Mouse (Mus musculus): ENCODE data around the gene Ube2t. TPM values are rescaled to one million over a fixed set of nuclear protein-coding genes. Genes with fewer than 3 reads are reported as not detected.

The Ube2t gene
- 23.2 and 28.4 TPM in 2 replicates for polyA plus RNA-seq (2015; fragmentation: Nextera tagmentation; extraction: Ambion mirVana)

- Histone ChIP-seq H3K27ac (ENCODE audit: low read length) (0 out of 2 replicates have a peak within 1 kb of the TSS, but pooled peaks have one; percentile 51), H3K27me3 (replicated peaks; ENCODE audit: control insufficient read depth, insufficient read depth, low read length) (no peaks in the 10 kb centered on the region), H3K9me3 (ENCODE audit: control insufficient read depth, low read length) (no peaks in the 10 kb centered on the region), H3K9ac (ENCODE audit: low read depth, low read length) (peak within 1 kb of the TSS; percentile 81), H3K36me3 (ENCODE audit: control insufficient read depth, insufficient read depth, low read length) (no peaks in the 10 kb centered on the region), H3K4me3 (ENCODE audit: low read length) (peak within 1 kb of the TSS; percentile 79), H3K4me1 (ENCODE audit: control insufficient read depth, insufficient read depth, low read length) (0 out of 2 replicates have a peak, but pooled peaks cover 3% of the 10 kb centered on the region), H3K4me2 (ENCODE audit: low read depth, low read length) (peak within 1 kb of the TSS; percentile 85)
- WGBS: 2% methylated on average over 50 of the region's 50 CpGs
- ATAC-seq: peak; percentile 100
Observed at GRCm38 (mm10) chr1:134962053-134962803, at the start of gene Ube2t. Gene Ube2t (plus strand): TSS chr1:134962565.

- H3K4me1 ChIP-seq (ENCODE audit: control insufficient read depth, insufficient read depth, low read length): peaks cover 4% of the 10 kb centered on the region; the same call in 1 of the 2 replicates
- H3K9me3 ChIP-seq (ENCODE audit: control insufficient read depth, low read length): no peaks in the 10 kb centered on the region
- ATAC-seq: no peak
- no peak overlapping the region for H3K4me2 ChIP-seq (ENCODE audit: low read depth, low read length)
- H3K4me3 ChIP-seq (ENCODE audit: low read length): no peak overlapping the region
- H3K27me3 ChIP-seq (replicated peaks; ENCODE audit: control insufficient read depth, insufficient read depth, low read length): no peaks in the 10 kb centered on the region
- no peak overlapping the region for H3K9ac ChIP-seq (ENCODE audit: low read depth, low read length)
- 84% methylated on average over 4 of the region's 4 CpGs for WGBS
- no peaks in the 10 kb centered on the region for H3K36me3 ChIP-seq (ENCODE audit: control insufficient read depth, insufficient read depth, low read length)
- H3K27ac ChIP-seq (ENCODE audit: low read length): no peak overlapping the region
Observed at GRCm38 (mm10) chr1:134913535-134913934, 48.8 kb upstream of the Ube2t start.

GRCm38 (mm10) chr1:134915421-134915820 lies 46.9 kb upstream of the Ube2t start:
- Histone ChIP-seq H3K4me3 (ENCODE audit: low read length) (no peak overlapping the region), H3K4me2 (ENCODE audit: low read depth, low read length) (no peak overlapping the region), H3K9ac (ENCODE audit: low read depth, low read length) (no peak overlapping the region), H3K27me3 (replicated peaks; ENCODE audit: control insufficient read depth, insufficient read depth, low read length) (no peaks in the 10 kb centered on the region), H3K27ac (ENCODE audit: low read length) (no peak overlapping the region), H3K4me1 (ENCODE audit: control insufficient read depth, insufficient read depth, low read length) (no peaks in the 10 kb centered on the region), H3K9me3 (ENCODE audit: control insufficient read depth, low read length) (no peaks in the 10 kb centered on the region), H3K36me3 (ENCODE audit: control insufficient read depth, insufficient read depth, low read length) (no peaks in the 10 kb centered on the region)
- no peak for ATAC-seq
- 80% methylated on average over 4 of the region's 4 CpGs for WGBS

GRCm38 (mm10) chr1:134919010-134919409 lies 43.4 kb upstream of the Ube2t start:
- ATAC-seq: no peak
- 88% methylated on average over 6 of the region's 6 CpGs for WGBS
- no peak overlapping the region for H3K4me3 ChIP-seq (ENCODE audit: low read length)
- no peaks in the 10 kb centered on the region for H3K27me3 ChIP-seq (replicated peaks; ENCODE audit: control insufficient read depth, insufficient read depth, low read length)
- H3K4me2 ChIP-seq (ENCODE audit: low read depth, low read length): no peak overlapping the region
- no peaks in the 10 kb centered on the region for H3K4me1 ChIP-seq (ENCODE audit: control insufficient read depth, insufficient read depth, low read length)
- no peak overlapping the region for H3K9ac ChIP-seq (ENCODE audit: low read depth, low read length)
- H3K27ac ChIP-seq (ENCODE audit: low read length): no peak overlapping the region
- H3K9me3 ChIP-seq (ENCODE audit: control insufficient read depth, low read length): no peaks in the 10 kb centered on the region
- H3K36me3 ChIP-seq (ENCODE audit: control insufficient read depth, insufficient read depth, low read length): no peaks in the 10 kb centered on the region

- Histone ChIP-seq H3K27ac (ENCODE audit: low read length) (no peak overlapping the region), H3K9me3 (ENCODE audit: control insufficient read depth, low read length) (no peaks in the 10 kb centered on the region), H3K4me1 (ENCODE audit: control insufficient read depth, insufficient read depth, low read length) (no peaks in the 10 kb centered on the region), H3K9ac (ENCODE audit: low read depth, low read length) (no peak overlapping the region), H3K4me3 (ENCODE audit: low read length) (no peak overlapping the region), H3K27me3 (replicated peaks; ENCODE audit: control insufficient read depth, insufficient read depth, low read length) (no peaks in the 10 kb centered on the region), H3K4me2 (ENCODE audit: low read depth, low read length) (no peak overlapping the region), H3K36me3 (ENCODE audit: control insufficient read depth, insufficient read depth, low read length) (no peaks in the 10 kb centered on the region)
- WGBS: 48% methylated on average over 7 of the region's 7 CpGs
- ATAC-seq: no peak
Observed at GRCm38 (mm10) chr1:134932431-134932830, 29.9 kb upstream of the Ube2t start.

GRCm38 (mm10) chr1:134936335-134936734 lies 26.0 kb upstream of the Ube2t start:
- 86% methylated on average over 6 of the region's 6 CpGs for WGBS
- H3K4me2 ChIP-seq (ENCODE audit: low read depth, low read length): no peak overlapping the region
- no peak overlapping the region for H3K9ac ChIP-seq (ENCODE audit: low read depth, low read length)
- no peaks in the 10 kb centered on the region for H3K4me1 ChIP-seq (ENCODE audit: control insufficient read depth, insufficient read depth, low read length)
- no peaks in the 10 kb centered on the region for H3K27me3 ChIP-seq (replicated peaks; ENCODE audit: control insufficient read depth, insufficient read depth, low read length)
- H3K4me3 ChIP-seq (ENCODE audit: low read length): no peak overlapping the region
- no peaks in the 10 kb centered on the region for H3K9me3 ChIP-seq (ENCODE audit: control insufficient read depth, low read length)
- no peaks in the 10 kb centered on the region for H3K36me3 ChIP-seq (ENCODE audit: control insufficient read depth, insufficient read depth, low read length)
- no peak overlapping the region for H3K27ac ChIP-seq (ENCODE audit: low read length)
- no peak for ATAC-seq

GRCm38 (mm10) chr1:134938233-134938632 lies 24.1 kb upstream of the Ube2t start:
- Histone ChIP-seq H3K9me3 (ENCODE audit: control insufficient read depth, low read length) (no peaks in the 10 kb centered on the region), H3K4me3 (ENCODE audit: low read length) (no peak overlapping the region), H3K9ac (ENCODE audit: low read depth, low read length) (no peak overlapping the region), H3K27ac (ENCODE audit: low read length) (no peak overlapping the region), H3K4me2 (ENCODE audit: low read depth, low read length) (no peak overlapping the region), H3K4me1 (ENCODE audit: control insufficient read depth, insufficient read depth, low read length) (no peaks in the 10 kb centered on the region), H3K36me3 (ENCODE audit: control insufficient read depth, insufficient read depth, low read length) (no peaks in the 10 kb centered on the region), H3K27me3 (replicated peaks; ENCODE audit: control insufficient read depth, insufficient read depth, low read length) (no peaks in the 10 kb centered on the region)
- ATAC-seq: no peak
- 89% methylated on average over 1 of the region's 1 CpGs for WGBS

- H3K27ac ChIP-seq (ENCODE audit: low read length): no peak overlapping the region
- no peaks in the 10 kb centered on the region for H3K36me3 ChIP-seq (ENCODE audit: control insufficient read depth, insufficient read depth, low read length)
- WGBS: 41% methylated on average over 4 of the region's 4 CpGs
- H3K9me3 ChIP-seq (ENCODE audit: control insufficient read depth, low read length): no peaks in the 10 kb centered on the region
- no peak overlapping the region for H3K9ac ChIP-seq (ENCODE audit: low read depth, low read length)
- H3K27me3 ChIP-seq (replicated peaks; ENCODE audit: control insufficient read depth, insufficient read depth, low read length): no peaks in the 10 kb centered on the region
- no peak overlapping the region for H3K4me3 ChIP-seq (ENCODE audit: low read length)
- H3K4me2 ChIP-seq (ENCODE audit: low read depth, low read length): no peak overlapping the region
- ATAC-seq: no peak
- H3K4me1 ChIP-seq (ENCODE audit: control insufficient read depth, insufficient read depth, low read length): no peaks in the 10 kb centered on the region
Observed at GRCm38 (mm10) chr1:134940863-134941262, 21.5 kb upstream of the Ube2t start.

- H3K36me3 ChIP-seq (ENCODE audit: control insufficient read depth, insufficient read depth, low read length): no peaks in the 10 kb centered on the region
- no peaks in the 10 kb centered on the region for H3K9me3 ChIP-seq (ENCODE audit: control insufficient read depth, low read length)
- WGBS: 85% methylated on average over 2 of the region's 2 CpGs
- no peak overlapping the region for H3K27ac ChIP-seq (ENCODE audit: low read length)
- H3K4me3 ChIP-seq (ENCODE audit: low read length): no peak overlapping the region
- H3K9ac ChIP-seq (ENCODE audit: low read depth, low read length): no peak overlapping the region
- no peak for ATAC-seq
- no peak overlapping the region for H3K4me2 ChIP-seq (ENCODE audit: low read depth, low read length)
- no peaks in the 10 kb centered on the region for H3K4me1 ChIP-seq (ENCODE audit: control insufficient read depth, insufficient read depth, low read length)
- H3K27me3 ChIP-seq (replicated peaks; ENCODE audit: control insufficient read depth, insufficient read depth, low read length): no peaks in the 10 kb centered on the region
Observed at GRCm38 (mm10) chr1:134942898-134943297, 19.5 kb upstream of the Ube2t start.

GRCm38 (mm10) chr1:134947590-134947989 lies 14.8 kb upstream of the Ube2t start:
- H3K4me2 ChIP-seq (ENCODE audit: low read depth, low read length): no peak overlapping the region
- ATAC-seq: no peak
- H3K9me3 ChIP-seq (ENCODE audit: control insufficient read depth, low read length): no peaks in the 10 kb centered on the region
- no peaks in the 10 kb centered on the region for H3K36me3 ChIP-seq (ENCODE audit: control insufficient read depth, insufficient read depth, low read length)
- no peaks in the 10 kb centered on the region for H3K4me1 ChIP-seq (ENCODE audit: control insufficient read depth, insufficient read depth, low read length)
- no peak overlapping the region for H3K27ac ChIP-seq (ENCODE audit: low read length)
- no peak overlapping the region for H3K9ac ChIP-seq (ENCODE audit: low read depth, low read length)
- H3K27me3 ChIP-seq (replicated peaks; ENCODE audit: control insufficient read depth, insufficient read depth, low read length): no peaks in the 10 kb centered on the region
- no peak overlapping the region for H3K4me3 ChIP-seq (ENCODE audit: low read length)
- WGBS: 87% methylated on average over 7 of the region's 7 CpGs

Measured in intestine, embryonic 16.5 days (tissue).